Mouse (Mus musculus): ENCODE data around the gene Gipc3. TPM values are rescaled to one million over a fixed set of nuclear protein-coding genes. Genes with fewer than 3 reads are reported as not detected.

The Gipc3 gene
- polyA plus RNA-seq, 1 experiment from 2014 or later: not detected

DNA sequence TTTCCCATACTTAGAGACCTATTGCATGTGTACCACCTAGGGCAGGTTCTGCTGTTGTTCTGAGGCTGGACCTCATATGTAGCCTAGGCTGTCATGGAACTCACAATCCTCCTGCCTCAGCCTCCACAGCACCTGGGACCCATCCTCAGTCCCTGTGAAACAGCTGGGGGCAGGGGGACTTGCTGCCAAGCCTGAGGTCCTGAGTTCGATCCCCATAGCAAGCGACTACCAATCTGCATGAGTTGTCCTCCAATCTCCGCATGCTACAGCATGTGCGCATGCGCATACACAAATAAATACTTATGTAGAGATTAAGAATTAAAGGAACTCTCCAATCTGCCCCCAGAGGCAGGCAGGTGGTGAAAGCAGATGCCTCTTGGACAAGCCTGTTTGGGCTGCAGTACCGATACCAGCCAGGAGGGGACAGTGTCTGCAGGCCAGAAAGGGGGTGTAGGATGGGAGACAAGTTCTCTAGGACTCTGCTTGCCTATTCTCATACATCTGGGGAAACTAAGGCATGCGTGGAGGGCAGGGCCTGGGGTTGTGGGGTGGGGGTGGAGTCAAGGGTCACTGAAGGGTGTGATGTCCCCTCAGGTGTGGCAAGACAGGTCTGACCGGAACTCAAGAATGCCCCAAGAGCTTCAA lies 55.4 kb downstream of the Gipc3 start:
- 65% methylated on average over 8 of the region's 8 CpGs for WGBS
- no peak for ATAC-seq
- H3K9me3 ChIP-seq (replicated peaks; ENCODE audit: control insufficient read depth, low read length): no peaks in the 10 kb centered on the region

DNA sequence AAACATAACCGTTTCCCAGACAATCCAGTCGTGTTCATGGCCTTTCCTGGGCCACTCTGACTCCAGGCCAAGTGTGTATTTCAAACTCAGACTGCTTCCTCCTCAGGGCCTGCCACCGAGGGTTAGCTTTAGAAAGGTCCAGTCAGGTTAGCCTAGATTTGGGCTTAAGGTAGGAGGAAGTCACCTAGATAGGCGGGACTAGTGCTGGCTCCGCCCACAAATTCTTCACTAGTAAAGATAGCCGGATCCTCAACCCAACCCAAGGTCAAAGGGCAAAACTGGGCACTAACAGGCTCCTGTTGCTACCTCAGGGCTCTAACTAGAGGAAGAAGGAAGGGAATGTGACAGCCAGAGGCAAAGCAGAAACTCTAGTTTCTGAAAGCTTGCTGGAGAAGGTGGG lies 56.5 kb downstream of the Gipc3 start:
- ATAC-seq: no peak
- H3K4me2 ChIP-seq (ENCODE audit: low read length): no peak overlapping the region
- H3K27me3 ChIP-seq (replicated peaks; ENCODE audit: control insufficient read depth, insufficient read depth, low read length): peaks cover 7% of the 10 kb centered on the region; the same call in 1 of the 2 replicates

More for the DNA sequence above, 55.4 kb downstream of the Gipc3 start:
- H3K4me1 ChIP-seq (ENCODE audit: control insufficient read depth, insufficient read depth, low read length): peaks cover 3% of the 10 kb centered on the region; the same call in 1 of the 2 replicates
- no peak overlapping the region for H3K27ac ChIP-seq (ENCODE audit: low read depth, low read length)
- peaks cover 7% of the 10 kb centered on the region; the same call in 1 of the 2 replicates for H3K27me3 ChIP-seq (replicated peaks; ENCODE audit: control insufficient read depth, insufficient read depth, low read length)
- H3K36me3 ChIP-seq (ENCODE audit: control insufficient read depth, insufficient read depth, low read length): no peaks in the 10 kb centered on the region
- no peak overlapping the region for H3K9ac ChIP-seq (ENCODE audit: low read length)
- no peak for DNase-seq (ENCODE audit: low spot score)
- H3K4me3 ChIP-seq (ENCODE audit: low read depth, low read length): no peak overlapping the region
- no peak overlapping the region for H3K4me2 ChIP-seq (ENCODE audit: low read length)

GRCm38 (mm10) chr10:81285694-81286450 lies 57.2 kb downstream of the Gipc3 start:
- peaks cover 3% of the 10 kb centered on the region; the same call in 1 of the 2 replicates for H3K4me1 ChIP-seq (ENCODE audit: control insufficient read depth, insufficient read depth, low read length)
- ATAC-seq (peak; percentile 87), DNase-seq (ENCODE audit: low spot score) (peak; percentile 93)
- 1% methylated on average over 54 of the region's 54 CpGs for WGBS
- H3K4me3 ChIP-seq (ENCODE audit: low read depth, low read length): peak overlapping the region; percentile 43
- peak overlapping the region; percentile 73 for H3K4me2 ChIP-seq (ENCODE audit: low read length)
- peak overlapping the region; percentile 67 for H3K9ac ChIP-seq (ENCODE audit: low read length)
- peaks cover 7% of the 10 kb centered on the region; the same call in 1 of the 2 replicates for H3K27me3 ChIP-seq (replicated peaks; ENCODE audit: control insufficient read depth, insufficient read depth, low read length)
- no peaks in the 10 kb centered on the region for H3K9me3 ChIP-seq (replicated peaks; ENCODE audit: control insufficient read depth, low read length)
- H3K36me3 ChIP-seq (ENCODE audit: control insufficient read depth, insufficient read depth, low read length): no peaks in the 10 kb centered on the region
- H3K27ac ChIP-seq (ENCODE audit: low read depth, low read length): no peak overlapping the region

More for the DNA sequence above, 56.5 kb downstream of the Gipc3 start:
- no peaks in the 10 kb centered on the region for H3K36me3 ChIP-seq (ENCODE audit: control insufficient read depth, insufficient read depth, low read length)
- no peak overlapping the region for H3K9ac ChIP-seq (ENCODE audit: low read length)
- peaks cover 3% of the 10 kb centered on the region; the same call in 1 of the 2 replicates for H3K4me1 ChIP-seq (ENCODE audit: control insufficient read depth, insufficient read depth, low read length)
- no peak overlapping the region for H3K4me3 ChIP-seq (ENCODE audit: low read depth, low read length)
- 52% methylated on average over 6 of the region's 6 CpGs for WGBS
- no peak for DNase-seq (ENCODE audit: low spot score)
- no peaks in the 10 kb centered on the region for H3K9me3 ChIP-seq (replicated peaks; ENCODE audit: control insufficient read depth, low read length)
- H3K27ac ChIP-seq (ENCODE audit: low read depth, low read length): no peak overlapping the region

Small RNA genes lying within 50 kb of the gene (microRNA-seq; reads per million reads assigned to microRNA genes)
- 0.53 reads per million for gene Mir6913

Other genes starting within 250 kb of the Gipc3 start
- 0.14 and 0.25 TPM in 2 replicates for gene Creb3l3, start 244.4 kb downstream of the Gipc3 start, polyA plus RNA-seq (2014; fragmentation: Nextera tagmentation; extraction: Ambion mirVana)
- gene Map2k2, start 237.4 kb downstream of the Gipc3 start, polyA plus RNA-seq (2014; fragmentation: Nextera tagmentation; extraction: Ambion mirVana): 180 and 203 TPM in 2 replicates
- gene Zbtb7a, start 208.0 kb downstream of the Gipc3 start, polyA plus RNA-seq (2014; fragmentation: Nextera tagmentation; extraction: Ambion mirVana): 6.2 and 8.2 TPM in 2 replicates
- gene Pias4, start 175.3 kb downstream of the Gipc3 start, polyA plus RNA-seq (2014; fragmentation: Nextera tagmentation; extraction: Ambion mirVana): 44.0 and 45.5 TPM in 2 replicates
- gene Eef2, start 166.6 kb downstream of the Gipc3 start, polyA plus RNA-seq (2014; fragmentation: Nextera tagmentation; extraction: Ambion mirVana): 474 and 520 TPM in 2 replicates
- gene Dapk3, start 160.3 kb downstream of the Gipc3 start, polyA plus RNA-seq (2014; fragmentation: Nextera tagmentation; extraction: Ambion mirVana): 49.0 and 50.0 TPM in 2 replicates
- not detected in 2 replicates for gene 4930442H23Rik, start 159.4 kb downstream of the Gipc3 start, polyA plus RNA-seq (2014; fragmentation: Nextera tagmentation; extraction: Ambion mirVana)
- not detected in 2 replicates for gene Nmrk2, start 141.2 kb downstream of the Gipc3 start, polyA plus RNA-seq (2014; fragmentation: Nextera tagmentation; extraction: Ambion mirVana)
- gene Atcay, start 112.4 kb downstream of the Gipc3 start, polyA plus RNA-seq (2014; fragmentation: Nextera tagmentation; extraction: Ambion mirVana): 56.6 and 78.4 TPM in 2 replicates
- gene Zfr2, start 110.1 kb downstream of the Gipc3 start, polyA plus RNA-seq (2014; fragmentation: Nextera tagmentation; extraction: Ambion mirVana): 7.5 and 13.4 TPM in 2 replicates
- 12.3 and 17.4 TPM in 2 replicates for gene Matk, start 90.3 kb downstream of the Gipc3 start, polyA plus RNA-seq (2014; fragmentation: Nextera tagmentation; extraction: Ambion mirVana)
- gene Mrpl54, start 76.3 kb downstream of the Gipc3 start, polyA plus RNA-seq (2014; fragmentation: Nextera tagmentation; extraction: Ambion mirVana): 107 and 136 TPM in 2 replicates
- gene Apba3, start 76.3 kb downstream of the Gipc3 start, polyA plus RNA-seq (2014; fragmentation: Nextera tagmentation; extraction: Ambion mirVana): 30.5 and 36.8 TPM in 2 replicates
- 4.8 and 7.0 TPM in 2 replicates for gene Tjp3, start 51.7 kb downstream of the Gipc3 start, polyA plus RNA-seq (2014; fragmentation: Nextera tagmentation; extraction: Ambion mirVana)
- gene Pip5k1c, start 50.3 kb downstream of the Gipc3 start, polyA plus RNA-seq (2014; fragmentation: Nextera tagmentation; extraction: Ambion mirVana): 76.4 and 114 TPM in 2 replicates
- 16.8 and 22.2 TPM in 2 replicates for gene Cactin, start 22.2 kb downstream of the Gipc3 start, polyA plus RNA-seq (2014; fragmentation: Nextera tagmentation; extraction: Ambion mirVana)
- 2.9 and 4.1 TPM in 2 replicates for gene Tbxa2r, start 14.5 kb downstream of the Gipc3 start, polyA plus RNA-seq (2014; fragmentation: Nextera tagmentation; extraction: Ambion mirVana)
- 42.5 and 44.4 TPM in 2 replicates for gene Hmg20b, start 7.2 kb upstream of the Gipc3 start, polyA plus RNA-seq (2014; fragmentation: Nextera tagmentation; extraction: Ambion mirVana)
- gene Mfsd12, start 14.2 kb upstream of the Gipc3 start, polyA plus RNA-seq (2014; fragmentation: Nextera tagmentation; extraction: Ambion mirVana): 4.1 and 4.9 TPM in 2 replicates
- 0.33 TPM in 1 of 2 replicates, not detected in the other for gene 4930404N11Rik, start 22.6 kb upstream of the Gipc3 start, polyA plus RNA-seq (2014; fragmentation: Nextera tagmentation; extraction: Ambion mirVana)
- 101 and 109 TPM in 2 replicates for gene Fzr1, start 35.2 kb upstream of the Gipc3 start, polyA plus RNA-seq (2014; fragmentation: Nextera tagmentation; extraction: Ambion mirVana)
- gene Dohh, start 41.2 kb upstream of the Gipc3 start, polyA plus RNA-seq (2014; fragmentation: Nextera tagmentation; extraction: Ambion mirVana): 78.7 and 78.8 TPM in 2 replicates
- gene Gm48551, start 41.2 kb upstream of the Gipc3 start, polyA plus RNA-seq (2014; fragmentation: Nextera tagmentation; extraction: Ambion mirVana): 3.6 and 4.8 TPM in 2 replicates
- gene Gm48552, start 45.7 kb upstream of the Gipc3 start, polyA plus RNA-seq (2014; fragmentation: Nextera tagmentation; extraction: Ambion mirVana): 0.65 and 0.69 TPM in 2 replicates
- gene Smim24, start 49.8 kb upstream of the Gipc3 start, polyA plus RNA-seq (2014; fragmentation: Nextera tagmentation; extraction: Ambion mirVana): 1.5 and 2.0 TPM in 2 replicates
- gene Nfic, start 112.4 kb upstream of the Gipc3 start, polyA plus RNA-seq (2014; fragmentation: Nextera tagmentation; extraction: Ambion mirVana): 16.6 and 17.9 TPM in 2 replicates
- 57.9 and 69.6 TPM in 2 replicates for gene Celf5, start 139.4 kb upstream of the Gipc3 start, polyA plus RNA-seq (2014; fragmentation: Nextera tagmentation; extraction: Ambion mirVana)
- 36.8 and 52.0 TPM in 2 replicates for gene Ncln, start 153.1 kb upstream of the Gipc3 start, polyA plus RNA-seq (2014; fragmentation: Nextera tagmentation; extraction: Ambion mirVana)
- 0.26 and 0.53 TPM in 2 replicates for gene S1pr4, start 156.9 kb upstream of the Gipc3 start, polyA plus RNA-seq (2014; fragmentation: Nextera tagmentation; extraction: Ambion mirVana)
- 0.90 and 1.2 TPM in 2 replicates for gene Gna15, start 181.0 kb upstream of the Gipc3 start, polyA plus RNA-seq (2014; fragmentation: Nextera tagmentation; extraction: Ambion mirVana)
- gene Gna11, start 201.9 kb upstream of the Gipc3 start, polyA plus RNA-seq (2014; fragmentation: Nextera tagmentation; extraction: Ambion mirVana): 97.6 and 98.9 TPM in 2 replicates
- 415 and 532 TPM in 2 replicates for gene Aes, start 216.2 kb upstream of the Gipc3 start, polyA plus RNA-seq (2014; fragmentation: Nextera tagmentation; extraction: Ambion mirVana)
- gene Tle2, start 231.3 kb upstream of the Gipc3 start, polyA plus RNA-seq (2014; fragmentation: Nextera tagmentation; extraction: Ambion mirVana): 12.0 and 17.2 TPM in 2 replicates

All from forebrain, embryonic 14.5 days (tissue).